Mouse (Mus musculus) kidney, embryonic 16.5 days (tissue): ENCODE measurements around the gene Sh3pxd2b. TPM values are rescaled to one million over a fixed set of nuclear protein-coding genes. Genes with fewer than 3 reads are reported as not detected.

Experiments used
- ATAC-seq: fragments of 200-750 bp; cut with Nextera tagmentation; 2 replicates; pipeline ENCODE4 v1.8.0; 2017; ENCODE audit warnings: moderate TSS enrichment; ENCODE audit not compliant: low FRiP score, low TSS enrichment
- H3K27ac ChIP-seq: fragments of 300-500 bp; sonication (generic); 2 replicates; pipeline ENCODE4 v1.5.1; 2014; ENCODE audit warnings: low read length
- H3K27me3 ChIP-seq: fragments of 300-500 bp; sonication (generic); 2 replicates; pipeline ENCODE4 v1.6.1; 2014; ENCODE audit warnings: low read length, control low read depth, mixed read lengths; ENCODE audit not compliant: insufficient read depth
- H3K36me3 ChIP-seq: fragments of 300-500 bp; sonication (generic); 2 replicates; pipeline ENCODE4 v1.6.1; 2014; ENCODE audit warnings: low read length, control low read depth, mixed read lengths; ENCODE audit not compliant: insufficient read depth
- H3K4me1 ChIP-seq: fragments of 300-500 bp; sonication (generic); 2 replicates; pipeline ENCODE4 v1.6.1; 2014; ENCODE audit warnings: low read length, control low read depth, mixed read lengths; ENCODE audit not compliant: insufficient read depth
- H3K4me2 ChIP-seq: fragments of 300-500 bp; sonication (generic); replicated peaks from 2 replicates; pipeline ENCODE4 v1.6.1; 2014; ENCODE audit warnings: low read depth, low read length
- H3K4me3 ChIP-seq: fragments of 300-500 bp; sonication (generic); 2 replicates; pipeline ENCODE4 v1.5.1; 2014; ENCODE audit warnings: mild to moderate bottlenecking, low read length
- H3K9ac ChIP-seq: fragments of 300-500 bp; sonication (generic); replicated peaks from 2 replicates; pipeline ENCODE4 v1.6.1; 2014; ENCODE audit warnings: low read length
- H3K9me3 ChIP-seq: fragments of 300-500 bp; sonication (generic); 2 replicates; pipeline ENCODE4 v1.6.1; 2016; ENCODE audit warnings: low read length, control low read depth
- WGBS: fragments of 180-500 bp; shearing (Covaris S2); extraction: QIAGEN DNeasy Blood & Tissue Kit; methylation state at CpG from one replicate; pipeline ENCODE4 v1.1.7; 2014; 5-methylcytosine and 5-hydroxymethylcytosine counted together
- polyA plus RNA-seq: library from polyadenylated mRNA; unstranded; fragments of >200 nt; fragmentation: Nextera tagmentation; extraction: Ambion mirVana; gene quantifications from 2 replicates; pipeline ENCODE4 v1.2.1, GENCODE M21; 2015

Gene Sh3pxd2b
- polyA plus RNA-seq, 1 experiment from 2014 or later = 17.7 TPM

DNA sequence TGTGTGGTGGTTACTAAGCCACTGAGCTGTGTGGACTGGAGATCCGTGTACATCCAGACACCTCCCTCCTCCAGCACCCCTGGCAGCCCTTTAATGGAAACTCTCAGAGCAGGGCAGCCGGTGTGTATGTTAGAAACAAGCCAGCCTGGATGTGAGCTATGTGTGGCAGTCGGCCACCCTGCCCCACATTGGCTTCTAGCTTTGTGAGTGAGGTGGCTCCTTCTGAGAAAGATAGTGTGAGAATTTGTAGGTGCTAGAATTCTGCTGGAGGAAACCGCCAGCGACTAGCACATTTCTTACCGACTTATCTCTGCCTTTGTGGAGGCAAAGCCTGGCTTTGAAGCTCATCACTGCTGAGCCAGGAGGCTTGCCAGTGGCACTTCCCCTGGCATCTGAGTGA, 5.3 kb downstream of the Sh3pxd2b start:
- Histone ChIP-seq H3K4me2 (no peak overlapping the region), H3K9ac (no peak overlapping the region), H3K4me3 (no peak overlapping the region), H3K27me3 (no peaks in the 10 kb centered on the region), H3K9me3 (no peaks in the 10 kb centered on the region), H3K4me1 (peaks cover 27% of the 10 kb centered on the region), H3K36me3 (peaks cover 18% of the 10 kb centered on the region), H3K27ac (no peak overlapping the region)
- no peak for ATAC-seq
- WGBS = 83% methylated on average over 6 of the region's 6 CpGs

DNA sequence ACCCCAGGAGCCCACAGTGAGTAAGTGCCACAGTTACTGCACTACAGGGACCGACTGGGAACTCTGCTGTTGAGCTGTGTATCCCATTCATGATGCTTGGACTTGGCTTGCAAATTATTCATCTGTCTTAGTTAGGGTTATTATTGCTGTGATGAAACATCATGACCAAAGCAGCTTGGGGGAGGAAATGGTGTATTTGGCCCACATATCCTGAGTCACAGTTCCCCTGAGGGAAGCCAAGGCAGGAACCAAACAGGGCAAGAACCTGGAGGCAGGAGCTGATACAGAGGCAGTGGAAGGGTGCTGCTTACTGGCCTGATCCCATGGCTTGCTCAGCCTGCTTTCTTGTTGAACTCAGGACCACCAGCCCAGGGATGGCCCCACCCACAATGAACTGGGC, 7.8 kb downstream of the Sh3pxd2b start:
- ATAC-seq = no peak
- H3K4me2 ChIP-seq = no peak overlapping the region
- H3K9ac ChIP-seq = no peak overlapping the region
- H3K27ac ChIP-seq = no peak overlapping the region
- no peaks in the 10 kb centered on the region for H3K9me3 ChIP-seq
- H3K27me3 ChIP-seq = no peaks in the 10 kb centered on the region
- peaks cover 7% of the 10 kb centered on the region; the same call in 1 of the 2 replicates for H3K4me1 ChIP-seq
- H3K36me3 ChIP-seq = peaks cover 24% of the 10 kb centered on the region
- H3K4me3 ChIP-seq = no peak overlapping the region
- WGBS = 72% methylated on average over 1 of the region's 1 CpGs

DNA sequence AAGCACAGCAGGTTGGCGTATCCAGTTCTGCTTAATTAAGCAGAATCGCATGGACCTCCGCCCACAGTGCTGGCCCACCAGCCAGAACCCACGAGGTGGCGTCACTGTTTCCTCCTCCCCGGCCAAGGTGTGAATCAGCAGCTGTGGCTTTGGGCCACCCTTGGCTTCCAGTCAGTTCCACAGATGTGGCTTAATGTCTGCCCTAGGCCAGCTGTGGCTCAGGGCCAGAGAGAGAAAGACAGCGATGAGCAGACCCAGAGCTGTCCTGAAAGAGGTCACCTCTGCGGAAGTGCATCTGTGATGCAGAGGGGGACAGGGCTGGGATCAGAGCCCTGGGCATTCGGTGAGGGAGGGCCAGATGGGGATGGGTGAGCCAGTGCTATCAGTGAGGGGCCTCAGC, 10.1 kb downstream of the Sh3pxd2b start:
- peaks cover 7% of the 10 kb centered on the region; the same call in 1 of the 2 replicates for H3K4me1 ChIP-seq

DNA sequence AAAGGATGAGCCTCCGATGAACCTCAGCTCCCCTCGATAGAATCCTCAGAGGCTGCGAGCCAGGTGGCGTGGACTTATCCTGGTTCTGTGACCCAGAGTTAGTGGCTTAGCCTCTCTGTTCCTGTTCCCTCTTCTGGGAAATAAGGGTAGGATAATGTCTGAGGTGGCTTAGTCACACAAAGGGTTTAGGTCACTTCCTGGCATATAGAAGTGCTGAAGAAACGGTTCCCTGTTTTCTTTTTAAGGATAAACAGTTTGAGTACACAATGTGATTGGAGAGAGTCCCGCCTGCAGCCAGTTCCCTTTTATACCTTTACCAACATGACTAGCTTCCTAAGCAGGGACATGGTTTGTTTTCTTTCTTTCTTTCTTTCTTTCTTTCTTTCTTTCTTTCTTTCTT, 10.8 kb downstream of the Sh3pxd2b start:
- no peak overlapping the region for H3K27ac ChIP-seq
- H3K9me3 ChIP-seq = no peaks in the 10 kb centered on the region
- no peak overlapping the region for H3K9ac ChIP-seq
- H3K4me3 ChIP-seq = no peak overlapping the region
- 67% methylated on average over 6 of the region's 6 CpGs for WGBS
- no peaks in the 10 kb centered on the region for H3K27me3 ChIP-seq
- H3K36me3 ChIP-seq = peaks cover 9% of the 10 kb centered on the region; the same call in 1 of the 2 replicates
- H3K4me2 ChIP-seq = no peak overlapping the region
- ATAC-seq = no peak
- peaks cover 14% of the 10 kb centered on the region for H3K4me1 ChIP-seq

More for the DNA sequence above, 10.1 kb downstream of the Sh3pxd2b start:
- peak; percentile 19; the same call in 1 of the 2 replicates for ATAC-seq
- Histone ChIP-seq H3K9me3 (no peaks in the 10 kb centered on the region), H3K4me3 (no peak overlapping the region), H3K27ac (no peak overlapping the region), H3K36me3 (peaks cover 15% of the 10 kb centered on the region; the same call in 1 of the 2 replicates), H3K4me2 (no peak overlapping the region), H3K27me3 (no peaks in the 10 kb centered on the region), H3K9ac (no peak overlapping the region)
- 40% methylated on average over 9 of the region's 9 CpGs for WGBS

DNA sequence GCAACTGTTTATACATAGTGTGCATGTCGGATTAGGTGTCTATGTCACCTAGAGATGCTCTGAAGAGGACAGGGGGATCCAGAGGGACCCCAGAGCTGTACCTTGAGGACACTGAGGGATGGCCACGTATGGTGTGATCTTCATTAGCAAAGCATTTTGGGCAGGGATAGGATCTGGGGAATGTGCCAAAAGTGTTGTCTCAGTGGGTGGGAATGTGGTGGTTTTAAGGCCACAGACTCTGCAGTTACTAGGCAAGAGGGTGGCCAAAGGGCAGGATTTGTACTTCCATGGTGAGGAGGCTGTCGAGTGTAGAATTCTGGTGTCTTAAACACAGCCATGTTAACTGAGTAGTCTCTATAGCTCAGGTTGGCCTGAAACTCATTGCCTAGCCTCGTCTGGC, 11.9 kb downstream of the Sh3pxd2b start:
- no peak overlapping the region for H3K9ac ChIP-seq
- H3K36me3 ChIP-seq = peaks cover 9% of the 10 kb centered on the region; the same call in 1 of the 2 replicates
- 78% methylated on average over 4 of the region's 4 CpGs for WGBS
- H3K4me2 ChIP-seq = no peak overlapping the region
- H3K27me3 ChIP-seq = no peaks in the 10 kb centered on the region
- H3K4me3 ChIP-seq = no peak overlapping the region
- H3K27ac ChIP-seq = no peak overlapping the region
- ATAC-seq = no peak
- H3K9me3 ChIP-seq = no peaks in the 10 kb centered on the region
- H3K4me1 ChIP-seq = peaks cover 26% of the 10 kb centered on the region

DNA sequence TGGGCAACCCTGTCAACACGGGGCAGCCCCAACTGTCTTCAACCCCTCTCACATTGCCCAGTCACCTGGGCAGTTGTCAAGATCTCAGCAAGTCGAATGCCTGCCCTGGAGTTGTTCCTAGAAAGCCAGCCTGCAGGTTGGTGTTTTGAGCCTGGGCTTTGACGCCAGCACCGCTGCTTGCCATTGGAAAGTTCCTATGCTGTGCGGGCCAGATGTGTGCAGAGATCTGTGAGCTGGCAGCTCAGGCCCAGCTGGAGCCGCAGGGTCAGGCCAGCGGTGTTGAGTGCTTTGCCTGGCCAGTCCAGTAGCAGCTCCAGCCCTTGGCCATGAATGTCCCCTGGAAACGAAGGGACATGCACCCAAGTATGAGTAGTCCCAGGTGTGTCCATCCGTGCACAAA, 14.2 kb downstream of the Sh3pxd2b start:
- WGBS = 89% methylated on average over 9 of the region's 9 CpGs
- no peak for ATAC-seq
- no peaks in the 10 kb centered on the region for H3K27me3 ChIP-seq
- H3K4me2 ChIP-seq = no peak overlapping the region
- H3K36me3 ChIP-seq = peaks cover 9% of the 10 kb centered on the region; the same call in 1 of the 2 replicates
- H3K4me1 ChIP-seq = peaks cover 30% of the 10 kb centered on the region
- no peak overlapping the region for H3K9ac ChIP-seq
- H3K4me3 ChIP-seq = no peak overlapping the region
- H3K9me3 ChIP-seq = no peaks in the 10 kb centered on the region
- H3K27ac ChIP-seq = no peak overlapping the region

DNA sequence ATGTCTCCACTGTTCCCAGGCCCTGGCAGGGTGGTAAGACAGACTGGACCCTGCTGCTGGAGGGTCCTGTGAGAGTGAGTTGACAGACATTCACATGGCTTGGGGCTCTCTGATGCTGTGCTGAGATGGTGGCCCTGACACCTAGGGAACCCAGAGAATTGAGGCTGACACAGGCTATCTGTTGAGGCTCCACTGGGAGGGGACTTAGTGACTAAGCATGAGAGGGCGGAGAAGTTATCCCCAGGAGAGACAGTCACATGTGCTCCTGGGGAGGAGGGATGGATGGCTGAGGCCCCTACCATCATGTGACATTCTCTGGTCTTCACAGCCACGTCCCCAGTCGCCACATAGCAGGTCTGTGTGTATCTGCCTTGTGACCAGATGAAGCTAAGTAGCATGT, 15.6 kb downstream of the Sh3pxd2b start:
- H3K36me3 ChIP-seq = peaks cover 9% of the 10 kb centered on the region; the same call in 1 of the 2 replicates
- peaks cover 25% of the 10 kb centered on the region for H3K4me1 ChIP-seq
- WGBS = 77% methylated on average over 3 of the region's 3 CpGs
- H3K4me2 ChIP-seq = no peak overlapping the region
- 0 out of 2 replicates have a peak overlapping the region, but pooled peaks have one; percentile 6 for H3K27ac ChIP-seq
- H3K4me3 ChIP-seq = no peak overlapping the region
- H3K9me3 ChIP-seq = no peaks in the 10 kb centered on the region
- ATAC-seq = no peak
- H3K9ac ChIP-seq = no peak overlapping the region
- H3K27me3 ChIP-seq = no peaks in the 10 kb centered on the region

DNA sequence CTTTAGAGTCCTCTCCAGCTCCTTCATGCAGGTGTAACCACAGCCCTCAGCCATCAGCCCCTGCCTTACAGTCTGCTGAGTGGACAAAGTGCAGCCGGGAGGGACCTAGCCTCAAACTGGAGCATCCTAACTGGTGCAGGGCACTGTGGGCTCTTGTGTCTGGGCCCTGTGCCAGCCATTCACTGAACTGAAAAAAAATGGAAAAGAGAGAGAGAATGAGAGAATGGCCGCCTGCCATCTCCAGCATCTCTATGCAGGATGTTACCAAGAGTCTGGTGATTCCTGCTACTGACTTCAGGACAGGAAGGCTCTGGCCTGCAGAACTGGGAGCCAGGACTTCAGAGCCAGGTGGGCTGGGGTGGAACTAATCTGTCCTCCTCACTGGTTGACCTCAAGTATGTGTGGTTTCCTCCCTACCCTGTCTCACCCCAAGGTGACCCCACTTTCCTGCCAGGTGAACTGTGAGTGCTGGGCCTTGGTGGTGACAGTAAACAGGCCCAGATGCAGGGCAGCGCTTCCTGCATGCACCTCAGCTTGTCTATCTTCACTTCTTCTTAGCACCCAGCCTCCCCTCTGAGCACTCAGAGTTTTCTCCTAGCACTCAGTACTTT, 16.1 kb downstream of the Sh3pxd2b start:
- no peaks in the 10 kb centered on the region for H3K27me3 ChIP-seq
- H3K27ac ChIP-seq = no peak overlapping the region
- 60% methylated on average over 3 of the region's 3 CpGs for WGBS
- H3K4me2 ChIP-seq = no peak overlapping the region
- H3K9me3 ChIP-seq = no peaks in the 10 kb centered on the region
- H3K36me3 ChIP-seq = peaks cover 9% of the 10 kb centered on the region; the same call in 1 of the 2 replicates
- H3K4me3 ChIP-seq = no peak overlapping the region
- H3K9ac ChIP-seq = no peak overlapping the region
- peak; percentile 66 for ATAC-seq
- H3K4me1 ChIP-seq = peaks cover 25% of the 10 kb centered on the region

DNA sequence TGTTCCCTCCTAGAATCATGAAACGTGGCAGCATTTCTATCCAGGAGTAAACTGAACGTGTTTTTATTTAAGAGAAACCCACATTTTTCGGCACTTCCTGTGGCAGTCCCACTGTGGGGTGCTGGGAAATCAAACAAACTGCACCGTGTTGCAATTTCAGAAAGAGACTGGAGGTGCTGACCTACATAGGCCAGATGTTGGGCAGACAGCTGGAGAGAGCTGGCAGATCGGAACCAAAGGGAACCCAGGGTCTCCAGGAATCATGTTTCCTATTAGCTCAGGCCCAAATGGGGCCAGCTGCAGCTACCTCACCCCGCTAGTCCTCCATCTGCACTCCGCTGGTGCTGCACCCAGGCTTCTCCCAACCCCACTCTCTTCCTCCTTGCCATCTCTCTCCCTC, 16.8 kb downstream of the Sh3pxd2b start:
- ATAC-seq = no peak
- WGBS = 66% methylated on average over 7 of the region's 7 CpGs
- no peak overlapping the region for H3K27ac ChIP-seq

DNA sequence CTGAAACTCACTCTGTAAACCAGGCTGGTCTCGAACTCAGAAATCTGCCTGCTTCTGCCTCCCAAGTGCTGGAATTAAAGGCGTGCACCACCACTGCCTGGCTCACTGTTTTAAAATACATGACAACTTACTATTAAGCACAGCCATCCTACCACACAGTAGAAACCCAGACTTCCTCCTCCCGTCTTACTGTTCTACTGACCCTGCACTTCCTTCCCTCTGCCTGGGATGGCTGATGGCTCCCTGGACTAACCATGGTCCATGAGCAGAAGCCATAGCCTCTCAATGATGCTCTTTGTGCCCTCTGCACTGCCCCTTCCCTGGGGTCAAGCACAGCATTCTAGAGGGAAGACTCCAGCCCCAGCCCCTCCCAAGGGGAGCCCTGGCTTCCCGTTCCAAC, 17.9 kb downstream of the Sh3pxd2b start:
- WGBS = 85% methylated on average over 4 of the region's 4 CpGs
- Histone ChIP-seq H3K9ac (no peak overlapping the region), H3K36me3 (peaks cover 1% of the 10 kb centered on the region; the same call in 1 of the 2 replicates), H3K9me3 (no peaks in the 10 kb centered on the region), H3K4me1 (peaks cover 25% of the 10 kb centered on the region), H3K4me3 (no peak overlapping the region), H3K4me2 (no peak overlapping the region), H3K27me3 (no peaks in the 10 kb centered on the region), H3K27ac (no peak overlapping the region)
- ATAC-seq = no peak

More for the DNA sequence above, 16.8 kb downstream of the Sh3pxd2b start:
- Histone ChIP-seq H3K4me1 (peaks cover 25% of the 10 kb centered on the region), H3K4me3 (no peak overlapping the region), H3K4me2 (no peak overlapping the region), H3K27me3 (no peaks in the 10 kb centered on the region), H3K9me3 (no peaks in the 10 kb centered on the region), H3K9ac (no peak overlapping the region), H3K36me3 (peaks cover 9% of the 10 kb centered on the region; the same call in 1 of the 2 replicates)
